Mouse (Mus musculus) left cerebral cortex, postnatal 4 days (tissue): ENCODE data around the gene Ackr4. TPM values are rescaled to one million over a fixed set of nuclear protein-coding genes. Genes with fewer than 3 reads are reported as not detected.

Experiments
- DNase-seq: peaks from one replicate; pipeline ENCODE4 v3.0.0-alpha.2; 2022
- intact Hi-C: fragments of 180-260 bp; cut with DNase I; formaldehyde crosslinking; loops from one replicate; pipeline ENCODE4 v1.15.1; 2025
- total RNA-seq, 2 experiments: library from RNA; stranded (reverse); gene quantifications; 2 replicates each; pipeline ENCODE4 v1.2.3; 2021

The Ackr4 gene
- 1 to 10 TPM in 1 of 2 experiments, under 1 TPM in 1; 0.98 to 1.1 TPM for total RNA-seq

- DNase-seq = no peak
- intact Hi-C loops = no loop called here
Measured at GRCm38 (mm10) chr9:104126833-104127232, at the start of gene Ackr4. Gene Ackr4, minus strand, starts transcription at chr9:104126933.

- DNase-seq = no peak
Measured at GRCm38 (mm10) chr9:104172342-104172741, 45.6 kb upstream of the Ackr4 start.

GRCm38 (mm10) chr9:104171651-104172050 lies 44.9 kb upstream of the Ackr4 start:
- intact Hi-C loops = no loop called here
- DNase-seq = no peak

More at GRCm38 (mm10) chr9:104172342-104172741, 45.6 kb upstream of the Ackr4 start:
- intact Hi-C loops = no loop called here

- intact Hi-C loops = loop anchor here (10.0 kb wide), 1 partner anchor 115 kb away; no protein-coding TSS in a partner anchor
- no peak for DNase-seq
Measured at GRCm38 (mm10) chr9:104169986-104170385, 43.3 kb upstream of the Ackr4 start.

- intact Hi-C loops = loop anchor here (10.0 kb wide), 1 partner anchor 111 kb away; no protein-coding TSS in a partner anchor
- DNase-seq = no peak
Measured at GRCm38 (mm10) chr9:104165926-104166325, 39.2 kb upstream of the Ackr4 start.

- intact Hi-C loops = loop anchor here (10.0 kb wide), 1 partner anchor 109 kb away; no protein-coding TSS in a partner anchor
- no peak for DNase-seq
Measured at GRCm38 (mm10) chr9:104164194-104164593, 37.5 kb upstream of the Ackr4 start.

GRCm38 (mm10) chr9:104161117-104161516 lies 34.4 kb upstream of the Ackr4 start:
- intact Hi-C loops = loop anchor here (10.0 kb wide), 1 partner anchor 106 kb away; no protein-coding TSS in a partner anchor

GRCm38 (mm10) chr9:104157291-104157690 lies 30.6 kb upstream of the Ackr4 start:
- no peak for DNase-seq
- intact Hi-C loops = no loop called here

More at GRCm38 (mm10) chr9:104161117-104161516, 34.4 kb upstream of the Ackr4 start:
- DNase-seq = no peak

- intact Hi-C loops = no loop called here
- DNase-seq = no peak
Measured at GRCm38 (mm10) chr9:104156506-104156905, 29.8 kb upstream of the Ackr4 start.

- DNase-seq = no peak
- intact Hi-C loops = no loop called here
Measured at GRCm38 (mm10) chr9:104155100-104155715, 28.5 kb upstream of the Ackr4 start.

- intact Hi-C loops = no loop called here
- DNase-seq = no peak
Measured at GRCm38 (mm10) chr9:104152121-104152520, 25.4 kb upstream of the Ackr4 start.

- intact Hi-C loops = no loop called here
- DNase-seq = no peak
Measured at GRCm38 (mm10) chr9:104148969-104149368, 22.2 kb upstream of the Ackr4 start.

- DNase-seq = no peak
- intact Hi-C loops = no loop called here
Measured at GRCm38 (mm10) chr9:104146683-104147082, 19.9 kb upstream of the Ackr4 start.

- DNase-seq = no peak
- intact Hi-C loops = no loop called here
Measured at GRCm38 (mm10) chr9:104144314-104144996, 17.7 kb upstream of the Ackr4 start.

- intact Hi-C loops = no loop called here
- no peak for DNase-seq
Measured at GRCm38 (mm10) chr9:104142805-104143204, 16.1 kb upstream of the Ackr4 start.

GRCm38 (mm10) chr9:104140351-104140750 lies 13.6 kb upstream of the Ackr4 start:
- intact Hi-C loops = no loop called here
- no peak for DNase-seq

- no peak for DNase-seq
- intact Hi-C loops = no loop called here
Measured at GRCm38 (mm10) chr9:104130141-104130755, 3.5 kb upstream of the Ackr4 start.

- intact Hi-C loops = no loop called here
- no peak for DNase-seq
Measured at GRCm38 (mm10) chr9:104128110-104128509, 1.4 kb upstream of the Ackr4 start.

GRCm38 (mm10) chr9:104123622-104124021 lies 3.1 kb downstream of the Ackr4 start:
- DNase-seq = no peak
- intact Hi-C loops = no loop called here

GRCm38 (mm10) chr9:104123101-104123500 lies 3.6 kb downstream of the Ackr4 start:
- intact Hi-C loops = no loop called here
- no peak for DNase-seq

GRCm38 (mm10) chr9:104109151-104109550 lies 17.6 kb downstream of the Ackr4 start:
- intact Hi-C loops = no loop called here
- no peak for DNase-seq
